Mouse (Mus musculus): ENCODE data around the gene Vangl2.

DNA sequence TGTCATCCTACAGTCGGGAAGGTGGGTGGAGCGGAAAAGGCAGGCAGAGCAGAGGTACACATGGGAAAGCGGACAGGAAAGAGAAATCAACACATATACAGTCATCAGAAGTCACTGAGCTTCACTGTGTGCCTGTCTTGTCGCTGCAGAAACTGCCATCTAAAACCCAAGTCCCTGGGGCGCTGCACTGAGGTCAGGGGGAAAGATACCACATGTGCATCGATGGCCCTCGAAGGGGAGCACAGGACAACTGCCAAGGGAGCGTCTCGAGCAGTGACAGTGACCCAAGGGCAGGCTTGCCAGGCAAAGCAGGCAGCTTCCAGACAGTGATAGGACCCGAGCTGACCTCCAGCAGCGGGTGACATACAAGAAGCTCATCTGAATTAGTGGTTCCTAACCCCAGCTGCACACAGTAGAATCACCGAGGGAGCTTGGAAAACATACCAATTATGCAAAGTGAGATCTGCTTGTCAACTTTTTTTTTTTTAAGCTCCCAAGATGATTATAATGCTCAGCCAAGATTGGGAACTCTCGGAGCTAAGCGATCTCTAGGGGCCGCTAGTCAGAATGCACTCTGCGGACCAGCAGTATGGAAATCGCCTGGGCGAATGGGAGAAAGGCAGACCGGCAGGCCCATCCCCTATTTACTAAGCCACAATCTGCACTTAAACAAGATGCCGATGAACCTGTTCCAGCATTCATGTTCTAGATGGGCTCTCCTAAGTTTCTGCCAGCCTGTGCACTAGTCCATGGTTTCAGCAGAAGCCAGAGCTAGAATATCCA is 18.0 kb downstream of the Vangl2 start:
- no peak for TF ChIP-seq EP300 (IDR thresholded peaks at IDR 0.05; ENCODE audit: low read depth)
- no peak for TF ChIP-seq CTCF (IDR thresholded peaks at IDR 0.05; ENCODE audit: low read depth)
